Mouse (Mus musculus): ENCODE measurements at regions not wholly inside any gene's neighbourhood (a gene's known extent, or its start where the extent isn't known, plus 50 kb on each side); places are given as distances from the start of the nearest gene placed in this dataset.

GRCm38 (mm10) chr12:73405106-73405505, 118.5 kb downstream of the Slc38a6 start:
- ATAC-seq (ENCODE audit: insufficient number of reproducible peaks, low FRiP score, low TSS enrichment): no peak

GRCm38 (mm10) chr12:73403906-73404474, 117.4 kb downstream of the Slc38a6 start:
- ATAC-seq (ENCODE audit: insufficient number of reproducible peaks, low FRiP score, low TSS enrichment): no peak

All from cerebellum, adult (tissue).